Mouse (Mus musculus) lung, adult 2 months (tissue): Measurements from ENCODE around the gene Lhfpl2. TPM values are rescaled to one million over a fixed set of nuclear protein-coding genes. Genes with fewer than 3 reads are reported as not detected.

Source experiments
- DNase-seq: peaks from one replicate; pipeline ENCODE4 v3.0.0; 2022
- H3K4me1 ChIP-seq: fragments of 200-500 bp; 2 replicates; pipeline ENCODE4 v1.6.1; 2011; ENCODE audit warnings: low read length; ENCODE audit not compliant: control insufficient read depth, insufficient read depth
- H3K4me3 ChIP-seq: fragments of 200-500 bp; replicated peaks from 2 replicates; pipeline ENCODE3; 2011; ENCODE audit warnings: low read depth, mild to moderate bottlenecking, control low read depth, low read length; ENCODE audit errors: extremely low read depth
- CTCF ChIP-seq: fragments of 200-500 bp; IDR thresholded peaks from 2 replicates; pipeline ENCODE4 v1.5.1; 2011; ENCODE audit warnings: mild to moderate bottlenecking, low read length, control low read depth; ENCODE audit not compliant: insufficient read depth
- POLR2A ChIP-seq: fragments of 200-500 bp; IDR thresholded peaks from 2 replicates; pipeline ENCODE4 v1.6.1; 2011; ENCODE audit warnings: low read depth, mild to moderate bottlenecking, control low read depth, low read length, borderline replicate concordance; ENCODE audit errors: extremely low read depth
- WGBS: fragments of 180-500 bp; shearing (Covaris S2); methylation state at CpG from one replicate; pipeline ENCODE4 v1.1.7; 2018; 5-methylcytosine and 5-hydroxymethylcytosine counted together
- polyA plus RNA-seq: library from polyadenylated mRNA; depleted of rRNA; stranded (reverse); fragments of >200 nt; gene quantifications from 2 replicates; pipeline ENCODE4 v1.2.3, GENCODE M21; 2012

Lhfpl2 gene
- polyA plus RNA-seq, 1 experiment: 9.9 TPM

DNA sequence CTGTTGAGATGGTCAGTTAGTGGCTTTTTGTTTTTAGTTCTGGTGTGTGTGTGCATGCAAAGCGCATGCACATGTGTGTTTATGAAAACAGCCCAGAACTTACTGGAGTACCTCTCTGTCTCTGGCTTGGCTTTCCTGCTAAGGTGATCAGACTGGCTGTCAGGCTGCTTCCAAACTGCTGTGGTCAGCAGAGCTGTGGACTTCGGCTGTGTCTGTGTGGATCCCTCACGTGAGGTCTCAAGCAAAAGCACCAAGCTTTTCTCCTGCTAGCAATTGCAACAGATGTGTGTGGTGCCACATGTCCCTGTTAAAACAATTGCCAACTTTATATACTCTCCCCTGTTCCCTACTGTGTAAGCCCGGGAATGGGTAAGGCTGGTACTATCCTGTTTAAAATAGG, 82.8 kb downstream of the Lhfpl2 start:
- TF ChIP-seq CTCF (no peak), POLR2A (no peak)
- WGBS: 75% methylated on average over 4 of the region's 4 CpGs
- peaks cover 7% of the 10 kb centered on the region for H3K4me1 ChIP-seq
- no peak overlapping the region for H3K4me3 ChIP-seq
- no peak for DNase-seq

- H3K4me3 ChIP-seq: no peak overlapping the region
- peaks cover 7% of the 10 kb centered on the region for H3K4me1 ChIP-seq
- WGBS: 39% methylated on average over 12 of the region's 12 CpGs
- DNase-seq: no peak
- TF ChIP-seq CTCF (peak; percentile 43; the same call in 1 of the 2 replicates), POLR2A (no peak)
These were observed 85.6 kb downstream of the Lhfpl2 start for GRCm38 (mm10) chr13:94143063-94143652.

GRCm38 (mm10) chr13:94144451-94144850, 86.9 kb downstream of the Lhfpl2 start:
- WGBS: 77% methylated on average over 8 of the region's 8 CpGs
- DNase-seq: no peak
- Histone ChIP-seq H3K4me3 (no peak overlapping the region), H3K4me1 (peaks cover 7% of the 10 kb centered on the region)
- TF ChIP-seq POLR2A (no peak), CTCF (no peak)

DNA sequence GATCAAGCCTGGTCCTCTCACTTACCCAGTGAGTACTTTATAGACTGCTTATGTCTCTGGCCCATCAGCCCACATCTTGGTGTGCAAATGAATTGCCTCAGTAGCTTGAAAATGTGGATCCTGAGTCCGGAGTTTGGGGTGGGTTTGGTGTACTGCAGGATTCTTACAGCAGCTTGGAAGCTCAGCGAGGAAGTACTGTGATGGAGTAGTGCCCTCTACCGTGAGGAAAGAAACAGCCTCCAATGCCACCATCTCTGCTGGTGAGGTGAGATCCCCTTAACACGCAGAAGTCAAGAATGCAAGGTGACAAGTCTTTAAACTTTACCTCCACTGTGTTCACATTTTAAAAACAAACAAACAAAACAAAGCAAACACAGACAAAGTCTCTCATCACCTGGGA, 89.7 kb downstream of the Lhfpl2 start:
- Histone ChIP-seq H3K4me1 (no peaks in the 10 kb centered on the region), H3K4me3 (no peak overlapping the region)
- TF ChIP-seq CTCF (peak; percentile 71), POLR2A (no peak)
- WGBS: 37% methylated on average over 4 of the region's 4 CpGs
- no peak for DNase-seq

DNA sequence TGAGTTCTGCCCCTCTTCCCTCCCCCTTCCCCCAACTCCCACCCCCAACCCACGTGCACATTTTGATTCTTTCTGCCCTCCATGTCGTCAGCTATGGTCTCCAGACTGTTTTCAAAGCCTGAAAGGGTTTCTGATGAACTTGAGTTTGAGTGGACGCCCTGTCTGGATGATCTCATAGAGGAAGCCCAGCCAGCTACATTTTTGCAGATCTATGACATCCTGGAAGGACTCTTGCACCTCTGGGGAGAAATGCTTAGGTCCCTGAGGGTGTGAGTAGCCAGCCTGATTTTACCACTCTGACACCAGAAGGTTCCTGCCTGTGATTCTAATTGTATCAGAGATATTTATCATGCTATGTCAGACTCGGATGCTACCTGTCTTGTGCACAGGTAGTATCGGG, 91.4 kb downstream of the Lhfpl2 start:
- no peak overlapping the region for H3K4me3 ChIP-seq
- no peak for DNase-seq
- 69% methylated on average over 5 of the region's 5 CpGs for WGBS
- H3K4me1 ChIP-seq: no peaks in the 10 kb centered on the region
- TF ChIP-seq CTCF (no peak), POLR2A (no peak)

DNA sequence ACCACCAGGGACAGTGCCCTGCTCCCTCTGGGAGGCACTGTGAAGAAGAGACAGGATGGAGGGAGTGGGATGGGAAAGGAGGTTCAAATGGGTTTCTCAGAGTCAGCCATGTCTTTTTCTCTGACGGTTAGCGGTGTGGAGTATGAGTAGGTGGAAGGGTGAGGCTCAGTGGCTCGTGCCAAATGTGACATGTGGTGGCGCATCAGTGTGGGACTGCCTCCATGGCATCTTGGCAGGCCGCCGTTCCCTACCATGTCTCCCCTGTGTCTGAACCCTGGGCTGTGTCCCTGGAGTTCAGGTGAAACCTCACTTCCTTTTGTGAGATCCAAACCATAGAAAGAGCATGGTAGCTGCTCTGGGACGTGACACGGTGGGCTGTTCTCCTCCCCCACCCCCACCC, 92.2 kb downstream of the Lhfpl2 start:
- no peak for DNase-seq
- TF ChIP-seq POLR2A: no peak
- no peak for TF ChIP-seq CTCF
- Histone ChIP-seq H3K4me3 (no peak overlapping the region), H3K4me1 (no peaks in the 10 kb centered on the region)
- WGBS: 92% methylated on average over 8 of the region's 8 CpGs

DNA sequence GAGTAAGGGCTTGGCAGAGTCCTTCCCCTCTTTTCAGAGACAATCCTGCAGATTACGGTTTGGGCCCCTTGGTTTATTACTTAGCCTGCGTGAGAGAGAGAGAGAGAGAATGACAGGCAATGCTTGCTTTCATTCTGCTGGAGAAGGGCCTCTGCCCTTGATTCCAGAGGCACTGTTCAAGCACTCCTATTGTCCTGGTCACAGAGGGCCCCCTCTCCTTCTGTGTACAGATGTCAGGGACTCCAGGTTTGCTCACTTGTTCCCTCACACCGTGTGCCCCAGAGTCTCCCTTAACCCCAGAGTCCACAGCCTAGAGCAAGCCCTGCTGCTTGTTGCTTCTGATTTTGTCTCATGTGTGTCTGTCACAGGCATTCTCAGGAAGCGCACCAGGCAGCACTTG, 93.7 kb downstream of the Lhfpl2 start:
- no peak for TF ChIP-seq CTCF
- no peak for TF ChIP-seq POLR2A
- Histone ChIP-seq H3K4me1 (no peaks in the 10 kb centered on the region), H3K4me3 (no peak overlapping the region)
- DNase-seq: no peak
- 79% methylated on average over 4 of the region's 4 CpGs for WGBS

DNA sequence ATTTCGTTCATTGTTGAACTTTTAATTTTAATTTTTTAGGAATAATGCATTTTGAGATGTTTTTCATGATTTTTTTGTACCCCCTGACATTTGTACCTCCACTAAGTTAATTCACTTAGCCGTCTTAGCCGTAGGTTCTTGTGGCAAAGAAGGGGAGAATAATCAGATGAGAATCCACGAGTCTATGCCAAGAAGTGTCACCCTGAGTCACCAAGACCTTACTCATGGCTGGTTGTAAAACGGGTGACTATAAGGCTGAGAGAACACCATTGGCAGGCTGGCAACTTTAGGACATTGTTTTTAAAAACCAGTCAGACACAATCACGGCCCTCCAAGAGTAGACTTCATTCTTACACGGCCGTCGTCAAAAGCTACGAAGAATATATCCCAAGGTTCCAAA, 95.2 kb downstream of the Lhfpl2 start:
- WGBS: 92% methylated on average over 10 of the region's 10 CpGs

DNA sequence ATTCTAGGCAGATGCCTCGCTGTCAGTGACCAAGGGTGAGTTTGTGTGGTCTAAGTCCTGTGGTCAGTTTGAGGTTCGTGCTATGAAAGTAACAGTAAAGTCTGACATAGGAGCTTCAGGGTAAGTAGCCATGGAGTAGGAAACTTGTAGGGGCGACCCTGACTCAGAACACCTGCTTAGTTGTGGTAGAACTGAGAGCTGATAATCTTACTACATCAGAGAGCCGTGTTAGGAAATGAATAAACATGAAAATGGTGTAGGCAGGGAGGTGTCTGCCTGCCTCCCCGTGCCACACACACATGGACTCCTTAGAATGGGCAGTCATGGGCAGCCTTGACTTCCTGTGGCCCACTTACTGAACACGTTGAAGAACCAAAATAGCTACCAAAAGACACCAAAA, 96.1 kb downstream of the Lhfpl2 start:
- 76% methylated on average over 6 of the region's 6 CpGs for WGBS
- H3K4me3 ChIP-seq: no peak overlapping the region
- H3K4me1 ChIP-seq: no peaks in the 10 kb centered on the region
- TF ChIP-seq POLR2A (no peak), CTCF (no peak)
- DNase-seq: no peak

More for the DNA sequence above, 95.2 kb downstream of the Lhfpl2 start:
- DNase-seq: no peak
- no peaks in the 10 kb centered on the region for H3K4me1 ChIP-seq
- TF ChIP-seq POLR2A: no peak
- H3K4me3 ChIP-seq: no peak overlapping the region

DNA sequence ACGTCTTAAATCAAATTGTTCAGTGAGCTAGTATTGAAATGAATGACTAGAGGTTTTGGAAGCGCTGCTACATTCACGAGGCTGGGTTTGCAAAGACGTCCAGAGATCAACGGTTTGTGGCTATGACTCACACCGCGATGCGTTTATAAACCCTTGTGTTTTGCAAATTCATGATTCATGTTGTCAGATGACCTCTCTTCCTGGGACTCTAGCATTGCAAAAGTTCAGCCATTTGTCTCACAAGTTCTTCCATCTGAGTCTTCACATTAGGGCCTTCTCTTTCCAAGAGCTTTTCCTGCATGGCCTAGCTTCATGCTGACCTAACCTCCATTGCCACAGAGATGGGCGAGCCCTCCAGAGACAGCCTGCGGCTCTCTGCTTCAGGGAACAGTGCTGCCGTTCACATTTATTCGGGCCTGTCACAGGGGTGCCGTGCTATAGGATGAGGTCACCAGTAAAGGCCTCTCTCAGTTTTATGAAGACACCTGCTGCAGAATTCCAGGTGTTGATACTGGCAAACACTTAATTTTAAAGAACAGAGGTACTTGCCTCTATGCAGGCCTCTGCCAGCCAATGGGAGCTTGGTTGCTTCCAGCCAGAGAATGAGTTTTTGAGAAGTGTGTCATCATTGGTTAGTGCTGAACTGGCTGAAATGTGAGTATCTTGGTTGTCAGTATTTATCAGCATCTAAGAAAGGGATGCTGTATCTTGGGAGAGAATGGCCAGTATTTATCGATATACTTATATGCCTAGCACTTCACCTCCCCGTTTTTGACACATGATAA, 97.1 kb downstream of the Lhfpl2 start:
- Histone ChIP-seq H3K4me1 (no peaks in the 10 kb centered on the region), H3K4me3 (no peak overlapping the region)
- TF ChIP-seq CTCF (no peak), POLR2A (no peak)
- no peak for DNase-seq
- 65% methylated on average over 15 of the region's 15 CpGs for WGBS
